Mouse (Mus musculus) heart, postnatal 25 days (tissue): ENCODE data around the gene Igf2bp2. TPM values are rescaled to one million over a fixed set of nuclear protein-coding genes. Genes with fewer than 3 reads are reported as not detected.

Experiments
- DNase-seq: peaks from one replicate; pipeline ENCODE4 v3.0.0; 2022; ENCODE audit warnings: low spot score
- intact Hi-C: fragments of 180-260 bp; cut with DNase I; formaldehyde crosslinking; loops from one replicate; pipeline ENCODE4 v1.15.1; 2025
- total RNA-seq, 2 experiments: library from RNA; stranded (reverse); gene quantifications; 2 replicates each; pipeline ENCODE4 v1.2.3; 2021

The Igf2bp2 gene
- total RNA-seq, 2 experiments from 2014 or later: 5.1 to 9.7 TPM

DNA sequence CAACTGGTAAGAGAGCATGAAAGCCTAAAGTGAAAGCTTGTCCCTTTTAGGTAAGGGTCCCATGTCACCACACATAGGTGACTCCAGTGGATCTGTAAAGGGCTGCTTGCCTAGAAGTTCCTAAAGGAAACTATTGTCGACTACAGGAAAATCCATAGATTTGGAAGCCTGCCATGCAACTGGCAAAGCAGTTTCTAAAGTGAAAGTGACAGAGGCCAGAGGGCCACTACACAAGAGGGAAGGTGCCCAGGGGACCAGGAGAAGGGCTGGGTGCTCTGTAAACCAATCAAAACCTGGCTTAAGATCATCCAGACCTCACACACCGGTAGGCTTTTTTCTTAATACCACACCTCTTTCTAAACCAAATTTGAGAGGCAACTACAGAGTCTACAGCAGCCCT, 12.7 kb downstream of the Igf2bp2 start:
- no peak for DNase-seq
- intact Hi-C loops: no loop called here

DNA sequence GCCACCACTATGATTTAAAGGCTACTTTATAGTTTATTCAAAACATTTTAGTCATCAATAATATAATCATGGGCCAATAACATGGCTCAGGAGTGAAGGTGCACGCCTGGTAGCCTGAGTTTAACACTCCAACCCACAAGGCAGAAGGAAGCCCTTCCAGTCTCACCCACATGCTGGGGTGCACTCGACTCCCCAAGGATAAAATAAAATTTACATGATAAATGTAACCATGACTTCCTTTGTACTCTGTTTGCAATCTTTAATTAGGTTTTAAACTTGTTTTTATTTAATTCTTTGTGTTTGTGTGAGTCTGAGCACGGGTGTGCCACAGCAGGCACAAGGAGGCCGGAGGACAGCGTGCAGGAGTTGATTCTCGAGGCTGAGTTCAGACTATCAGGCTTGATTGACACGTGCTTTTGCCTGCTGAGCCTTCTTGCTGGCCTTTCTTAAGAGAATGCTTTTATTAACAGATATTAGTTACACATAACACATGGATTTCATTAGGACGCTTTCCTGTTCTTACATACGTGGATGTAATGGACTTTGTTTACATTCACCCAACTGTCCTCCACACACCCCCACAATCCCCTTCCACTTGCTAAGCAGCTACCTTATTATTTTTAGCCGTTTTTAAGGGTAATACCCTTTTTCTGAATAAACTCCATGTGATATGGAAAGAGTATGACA, 13.3 kb downstream of the Igf2bp2 start:
- intact Hi-C loops: no loop called here
- no peak for DNase-seq

DNA sequence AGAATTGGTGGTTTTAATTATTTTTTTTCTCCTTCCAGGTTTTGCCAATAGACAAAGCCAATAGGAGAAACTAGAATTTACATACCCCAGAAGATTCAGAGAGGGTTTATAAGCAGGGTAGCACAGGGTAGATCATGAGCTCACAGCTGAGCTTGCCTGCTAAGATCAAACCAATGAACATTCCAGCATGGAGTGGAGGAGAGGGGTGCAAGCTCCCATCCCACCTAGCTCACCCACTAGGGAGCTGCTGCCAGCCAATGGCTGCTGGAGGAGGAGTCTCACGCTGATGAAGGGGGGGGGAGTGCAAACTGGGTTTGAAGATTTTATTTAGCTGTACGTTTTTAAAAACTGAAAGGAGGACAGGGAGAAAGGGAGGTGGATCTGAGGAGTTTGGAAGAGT, 14.0 kb downstream of the Igf2bp2 start:
- DNase-seq: no peak
- intact Hi-C loops: no loop called here

GRCm38 (mm10) chr16:22147131-22147530, 16.0 kb downstream of the Igf2bp2 start:
- intact Hi-C loops: no loop called here
- no peak for DNase-seq

- DNase-seq: no peak
- intact Hi-C loops: no loop called here
Observed at GRCm38 (mm10) chr16:22146071-22146470, 17.0 kb downstream of the Igf2bp2 start.

- DNase-seq: no peak
- intact Hi-C loops: no loop called here
Observed at GRCm38 (mm10) chr16:22144490-22144889, 18.6 kb downstream of the Igf2bp2 start.

DNA sequence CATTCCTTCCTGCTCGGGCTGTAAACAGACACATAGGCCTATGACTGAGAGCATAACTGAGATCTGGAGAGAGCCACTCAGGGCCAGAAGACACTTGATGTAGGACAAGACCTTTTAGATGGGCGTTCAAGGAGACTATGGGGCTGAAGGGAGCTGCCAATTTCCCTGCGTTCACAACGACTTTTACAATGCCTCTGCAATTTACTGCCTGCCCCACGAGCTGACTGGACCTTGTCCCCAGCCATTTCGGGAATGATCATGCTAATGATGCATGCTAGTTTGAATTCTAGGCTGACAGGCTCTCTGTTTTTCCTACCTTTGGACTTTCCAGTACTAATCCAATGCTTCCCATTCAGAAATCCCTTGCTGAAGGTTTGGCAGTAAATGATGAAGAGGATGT, 22.2 kb downstream of the Igf2bp2 start:
- intact Hi-C loops: no loop called here
- DNase-seq: no peak

DNA sequence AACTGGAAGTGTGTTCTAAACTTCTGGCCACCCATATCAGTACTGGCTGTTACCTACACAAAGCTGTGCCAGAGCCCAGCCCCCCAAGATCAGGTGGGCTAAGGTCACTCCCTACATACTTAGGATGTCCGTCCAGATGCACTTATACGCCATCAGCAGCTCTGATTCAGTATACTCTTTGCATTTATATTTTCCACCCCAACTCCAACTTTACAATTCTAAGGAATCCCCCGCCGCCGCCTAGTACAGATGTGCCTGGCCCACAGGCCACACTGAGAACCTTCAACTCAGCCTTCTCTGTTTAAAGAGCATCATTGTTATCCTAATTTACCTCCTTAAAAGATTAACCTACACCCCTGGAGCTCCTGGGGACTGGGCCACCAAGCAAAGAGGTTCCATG, 23.3 kb downstream of the Igf2bp2 start:
- intact Hi-C loops: no loop called here
- DNase-seq: no peak

DNA sequence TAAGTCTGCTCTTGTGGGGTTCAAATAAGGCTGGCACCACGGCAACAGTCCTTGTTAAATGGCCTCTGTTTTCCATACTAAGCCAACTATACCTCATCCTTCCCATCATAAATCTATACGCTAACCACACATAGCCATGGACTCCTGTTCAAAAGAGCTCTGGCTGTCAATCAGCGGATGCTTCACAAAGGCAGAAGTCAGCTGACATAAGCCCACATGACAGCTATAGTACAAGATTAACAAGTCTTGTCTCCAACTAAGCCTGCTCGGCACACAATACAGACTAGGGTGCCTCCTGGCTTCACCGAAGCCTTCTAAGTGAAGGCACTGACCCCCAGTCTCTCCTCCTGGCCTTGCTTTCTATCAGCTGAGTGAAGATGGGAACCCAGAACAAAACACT, 26.9 kb downstream of the Igf2bp2 start:
- intact Hi-C loops: no loop called here
- no peak for DNase-seq

DNA sequence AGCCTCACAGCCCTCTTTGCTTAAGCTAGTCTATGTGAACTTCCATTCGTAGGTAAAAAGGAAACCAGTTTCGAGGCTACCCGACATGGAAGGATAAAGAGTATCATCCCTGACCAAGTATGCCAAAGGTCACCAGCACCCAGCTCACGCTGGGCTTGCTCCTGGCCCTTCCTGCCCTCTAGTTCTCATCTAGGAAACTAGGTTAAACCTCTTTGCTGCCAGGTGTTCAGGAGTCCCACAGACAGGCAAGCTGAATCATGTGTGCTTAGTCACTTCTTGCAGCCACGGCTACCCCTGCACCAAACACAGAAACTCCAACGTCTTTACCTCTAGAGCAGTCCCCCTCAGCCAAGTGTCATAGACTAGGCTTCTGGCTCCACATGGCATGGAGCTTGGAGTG, 31.8 kb downstream of the Igf2bp2 start:
- intact Hi-C loops: no loop called here
- no peak for DNase-seq

GRCm38 (mm10) chr16:22129511-22129910, 33.6 kb downstream of the Igf2bp2 start:
- intact Hi-C loops: no loop called here

GRCm38 (mm10) chr16:22128595-22128994, 34.5 kb downstream of the Igf2bp2 start:
- DNase-seq: no peak
- intact Hi-C loops: no loop called here

More at GRCm38 (mm10) chr16:22129511-22129910, 33.6 kb downstream of the Igf2bp2 start:
- no peak for DNase-seq

GRCm38 (mm10) chr16:22127806-22128205, 35.3 kb downstream of the Igf2bp2 start:
- DNase-seq: no peak
- intact Hi-C loops: no loop called here

GRCm38 (mm10) chr16:22126936-22127335, 36.2 kb downstream of the Igf2bp2 start:
- no peak for DNase-seq
- intact Hi-C loops: no loop called here

DNA sequence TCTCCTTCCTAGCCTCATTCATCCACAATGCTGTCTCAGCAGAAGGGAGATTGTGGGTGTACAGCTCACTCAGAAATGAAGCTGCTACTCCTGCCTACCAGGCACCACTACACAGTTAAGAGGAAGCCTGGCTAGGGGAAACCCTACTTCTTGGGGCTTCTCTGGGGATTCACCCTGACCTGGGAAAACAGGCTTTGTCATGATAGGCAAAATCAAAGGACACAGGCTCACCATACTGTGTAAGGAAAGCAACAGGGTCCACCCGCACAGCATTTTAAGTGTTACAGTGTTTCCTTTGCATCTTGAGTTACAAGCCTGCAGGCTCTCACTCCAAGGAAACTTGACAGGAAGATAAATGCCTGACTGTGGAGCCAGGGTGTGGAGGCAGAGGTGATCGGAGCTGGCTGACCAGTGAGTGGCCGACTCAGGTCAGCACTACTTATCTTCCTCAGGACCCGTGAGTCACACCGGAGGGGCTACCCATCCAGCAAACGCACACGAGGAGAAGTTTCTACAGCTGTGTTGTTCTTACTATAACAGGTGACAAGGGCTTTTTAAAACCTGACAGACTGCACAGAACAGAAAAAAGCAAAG, 38.7 kb downstream of the Igf2bp2 start:
- intact Hi-C loops: loop anchor here (5.0 kb wide), 1 partner anchor 287 kb away; no protein-coding TSS in a partner anchor
- DNase-seq: no peak

GRCm38 (mm10) chr16:22123658-22124057, 39.4 kb downstream of the Igf2bp2 start:
- intact Hi-C loops: loop anchor here (2.0 to 5.0 kb wide), 2 partner anchors 15 to 286 kb away; no protein-coding TSS in a partner anchor

DNA sequence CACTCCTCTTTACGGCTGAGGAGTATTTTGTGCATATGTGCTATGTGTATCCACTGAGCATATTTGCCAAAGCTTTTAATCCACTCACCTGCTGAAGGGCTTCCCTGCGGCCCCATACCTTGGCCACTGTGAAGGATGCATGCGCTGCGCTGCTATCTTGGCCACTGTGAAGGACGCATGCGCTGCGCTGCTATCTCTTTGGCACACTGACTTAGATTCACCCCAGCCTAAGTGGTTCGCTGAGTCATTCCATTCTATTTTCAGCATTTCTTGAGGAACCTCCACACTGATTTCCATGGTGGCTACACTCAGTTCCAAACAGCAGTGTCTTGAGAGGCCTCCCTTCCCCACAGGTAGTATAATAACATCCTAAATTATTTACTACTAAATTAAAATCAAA, 42.0 kb downstream of the Igf2bp2 start:
- no peak for DNase-seq
- intact Hi-C loops: loop anchor here (5.0 kb wide), 1 partner anchor 284 kb away; no protein-coding TSS in a partner anchor

More at GRCm38 (mm10) chr16:22123658-22124057, 39.4 kb downstream of the Igf2bp2 start:
- no peak for DNase-seq

- no peak for DNase-seq
- intact Hi-C loops: no loop called here
Observed at GRCm38 (mm10) chr16:22119524-22119923, 43.6 kb downstream of the Igf2bp2 start.

DNA sequence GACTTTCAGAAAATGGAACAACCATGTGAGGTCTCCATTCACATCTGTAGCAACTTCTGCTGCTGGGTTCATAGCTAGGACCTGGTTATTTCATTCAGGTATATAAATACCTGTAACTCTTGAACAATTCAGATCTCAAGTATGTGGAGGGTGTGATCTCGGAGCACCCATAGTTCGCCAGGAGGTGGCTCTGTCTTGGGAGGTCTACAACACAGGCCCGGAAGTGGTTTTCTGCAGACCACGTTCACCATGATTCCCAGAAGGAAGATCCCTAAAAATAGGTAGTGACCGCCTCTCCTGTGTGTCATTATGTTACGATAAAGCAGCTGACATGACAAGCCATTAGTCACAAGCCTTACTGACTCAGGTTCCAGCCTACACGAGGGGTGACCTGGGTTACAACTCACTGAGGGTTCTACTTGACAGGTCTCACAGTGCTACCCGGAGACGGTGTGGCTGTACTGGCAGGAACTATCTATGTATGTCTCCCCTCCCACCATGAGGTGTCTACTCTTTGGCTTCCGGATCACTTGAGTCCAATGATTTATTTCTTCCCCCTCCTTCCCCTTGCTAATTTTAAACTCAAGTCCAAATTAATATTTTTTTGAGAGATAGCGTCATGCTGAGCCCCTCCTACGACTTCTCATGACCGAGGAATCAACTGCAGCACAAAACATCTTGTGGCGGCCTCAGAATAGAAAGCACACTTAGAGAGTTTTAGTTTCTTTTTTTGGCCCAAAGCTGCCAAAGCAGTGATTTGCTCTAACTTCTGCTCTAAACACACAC, 44.2 kb downstream of the Igf2bp2 start:
- intact Hi-C loops: no loop called here
- DNase-seq: no peak

- intact Hi-C loops: no loop called here
- DNase-seq: no peak
Observed at GRCm38 (mm10) chr16:22118151-22118550, 44.9 kb downstream of the Igf2bp2 start.

DNA sequence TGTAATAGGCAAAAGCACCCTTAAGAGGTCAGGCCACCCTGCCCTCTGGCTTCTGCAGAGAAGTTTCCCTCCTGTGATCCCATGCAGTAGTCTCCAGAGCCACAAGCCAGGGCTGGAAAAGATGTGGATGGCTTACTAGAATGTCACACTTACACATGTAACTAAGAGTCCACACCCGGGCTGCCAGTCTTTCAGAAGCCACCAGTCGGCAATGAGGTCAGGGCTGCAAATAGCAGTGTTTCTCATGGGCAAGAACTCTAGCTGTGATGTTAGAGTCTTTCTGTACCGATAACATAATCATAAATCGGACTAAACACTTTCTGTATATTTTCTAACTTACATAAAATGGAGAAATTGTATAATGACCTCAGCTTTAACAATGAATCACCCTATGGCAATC, 46.4 kb downstream of the Igf2bp2 start:
- intact Hi-C loops: no loop called here
- no peak for DNase-seq
